Mouse (Mus musculus) testis, adult 2 months (tissue): ENCODE measurements around the gene Mylk.

Experiments used
- CTCF ChIP-seq: fragments of 200-500 bp; IDR thresholded peaks from 2 replicates; pipeline ENCODE4 v1.5.1; 2012; ENCODE audit warnings: low read depth, mild to moderate bottlenecking, inconsistent platforms, low read length, moderate library complexity; ENCODE audit not compliant: control insufficient read depth, insufficient read depth, insufficient replicate concordance
- POLR2A ChIP-seq: fragments of 200-500 bp; IDR thresholded peaks from 2 replicates; pipeline ENCODE4 v1.6.1; 2012; ENCODE audit warnings: low read depth, mild to moderate bottlenecking, inconsistent platforms, low read length, moderate library complexity; ENCODE audit not compliant: control insufficient read depth

DNA sequence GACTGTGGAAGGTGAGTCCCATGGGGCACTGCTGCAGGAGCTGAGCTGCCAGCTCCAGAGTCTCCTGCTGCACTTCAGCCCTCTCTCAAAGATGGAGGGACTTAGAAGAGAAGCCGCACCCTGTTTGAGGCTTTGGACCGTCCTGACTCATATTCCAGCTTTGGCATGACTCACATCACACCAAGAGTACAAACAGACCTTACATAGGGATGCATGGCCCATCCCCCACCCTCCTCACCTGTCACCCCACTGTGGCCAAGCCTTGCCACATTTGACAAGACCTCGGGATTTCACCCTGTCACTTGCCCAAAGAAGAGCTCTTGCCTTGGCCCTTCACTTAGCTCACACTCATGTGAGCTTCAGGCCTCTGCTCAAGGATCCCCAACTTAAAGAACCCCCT, 115.8 kb downstream of the Mylk start:
- no peak for TF ChIP-seq CTCF
- TF ChIP-seq POLR2A, result no peak
